Mouse (Mus musculus) monocyte, adult 5-6 weeks (primary cell): ENCODE results near the gene Anxa7. TPM values are rescaled to one million over a fixed set of nuclear protein-coding genes. Genes with fewer than 3 reads are reported as not detected.

Source experiments
- ATAC-seq: fragments of 153-309, 156-312 bp; replicated peaks from 2 replicates; pipeline ENCODE4 v1.8.0; 2017; ENCODE audit warnings: mild to moderate bottlenecking; ENCODE audit not compliant: low TSS enrichment, insufficient number of reproducible peaks, severe bottlenecking, poor library complexity, low FRiP score
- total RNA-seq: library from RNA; stranded (forward); fragments of 200-1000, 200-491, 200-594 nt; gene quantifications from 3 replicates; pipeline ENCODE4 v1.2.3, GENCODE M21; 2017

Gene Anxa7
- total RNA-seq, 1 experiment from 2014 or later = 70.7 TPM

GRCm38 (mm10) chr14:20447209-20447608, 32.7 kb downstream of the Anxa7 start:
- no peak for ATAC-seq

- ATAC-seq = no peak
These were observed 37.7 kb downstream of the Anxa7 start for GRCm38 (mm10) chr14:20442252-20442651.

DNA sequence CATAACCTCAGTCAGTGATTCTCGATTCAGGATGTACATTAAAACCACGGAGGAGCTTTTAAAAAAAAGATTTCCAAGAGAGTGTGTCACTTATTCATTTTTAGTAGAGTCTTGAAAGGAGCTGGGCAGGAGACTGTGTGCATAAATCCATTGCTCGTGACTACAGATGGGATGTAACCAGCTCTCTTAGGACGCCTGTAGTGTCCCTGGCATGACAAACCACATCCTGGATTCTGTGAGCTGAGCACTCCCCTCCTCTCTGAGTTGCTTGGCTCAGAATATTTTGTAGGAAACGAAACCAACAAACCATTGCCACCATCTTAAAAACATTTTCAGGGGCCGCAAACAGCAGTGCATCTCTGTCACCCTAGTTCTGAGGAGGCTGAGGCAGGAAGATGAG, 43.0 kb downstream of the Anxa7 start:
- no peak for ATAC-seq

- no peak for ATAC-seq
These were observed 47.5 kb downstream of the Anxa7 start for GRCm38 (mm10) chr14:20432420-20432819.

GRCm38 (mm10) chr14:20431726-20432125, 48.2 kb downstream of the Anxa7 start:
- no peak for ATAC-seq

DNA sequence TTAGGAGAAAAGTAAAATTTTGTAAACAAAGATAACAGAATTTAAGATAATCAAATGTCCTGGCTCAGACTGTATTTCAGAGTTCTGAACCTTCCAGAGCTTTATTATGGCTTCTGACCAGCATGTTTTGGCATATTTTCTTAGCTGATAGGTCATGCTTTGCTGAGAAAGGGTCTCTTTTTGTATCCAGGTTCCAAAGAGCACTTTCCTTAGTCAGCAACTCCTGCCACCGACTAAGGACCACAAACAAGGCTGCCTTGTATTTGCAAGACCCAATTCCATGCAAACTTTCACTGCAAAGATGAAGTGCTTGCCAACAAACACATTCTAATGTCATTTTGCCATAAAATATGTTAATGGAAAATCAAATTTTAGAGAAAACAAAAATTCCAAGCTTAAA, 50.1 kb downstream of the Anxa7 start:
- no peak for ATAC-seq

GRCm38 (mm10) chr14:20428593-20428992, 51.3 kb downstream of the Anxa7 start:
- ATAC-seq = no peak

DNA sequence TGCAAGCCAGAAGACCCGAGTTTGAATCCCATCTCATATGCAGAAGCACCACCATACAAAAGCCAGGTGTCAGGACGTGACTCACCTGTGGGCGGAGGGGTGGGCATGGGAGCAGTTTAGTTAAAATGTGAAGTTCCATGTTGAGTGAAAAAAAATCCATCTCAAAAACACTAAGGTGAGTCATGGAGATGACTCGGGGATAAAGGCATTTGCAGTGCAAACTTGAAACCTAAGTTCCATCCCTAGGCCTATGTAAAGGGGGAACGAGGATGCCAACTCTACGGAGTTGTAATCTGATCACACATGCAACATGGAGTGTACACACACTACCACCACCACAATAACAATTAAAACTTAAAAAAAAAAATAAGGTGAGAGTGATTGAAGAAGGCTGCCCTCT, 56.9 kb downstream of the Anxa7 start:
- no peak for ATAC-seq

GRCm38 (mm10) chr14:20422257-20422656, 57.7 kb downstream of the Anxa7 start:
- no peak for ATAC-seq

Other genes with a start within 250 kb of the Anxa7 start
- gene Kcnk16, start 210.9 kb downstream of the Anxa7 start, total RNA-seq = not detected in 3 replicates
- gene Nudt13, start 185.4 kb downstream of the Anxa7 start, total RNA-seq = 14.6 to 42.4 TPM (median 23.3 TPM) in 3 replicates
- gene Ecd, start 132.0 kb downstream of the Anxa7 start, total RNA-seq = 30.8 to 39.0 TPM (median 37.4 TPM) in 3 replicates
- 14.5 to 42.0 TPM (median 34.5 TPM) in 3 replicates for gene Fam149b, start 132.0 kb downstream of the Anxa7 start, total RNA-seq
- gene Dnajc9, start 91.2 kb downstream of the Anxa7 start, total RNA-seq = 58.2 to 124 TPM (median 61.8 TPM) in 3 replicates
- gene Mrps16, start 86.5 kb downstream of the Anxa7 start, total RNA-seq = 24.2 to 43.4 TPM (median 27.0 TPM) in 3 replicates
- gene Cfap70, start 27.9 kb downstream of the Anxa7 start, total RNA-seq = not detected in 3 replicates
- gene Mss51, start 16.8 kb upstream of the Anxa7 start, total RNA-seq = 0.43 to 1.9 TPM in 2 of 3 replicates, not detected in the other
- gene Ppp3cb, start 66.4 kb upstream of the Anxa7 start, total RNA-seq = 41.3 to 101 TPM (median 45.1 TPM) in 3 replicates
- 0.57 to 5.1 TPM (median 2.0 TPM) in 3 replicates for gene Usp54, start 160.9 kb upstream of the Anxa7 start, total RNA-seq
- gene Myoz1, start 176.4 kb upstream of the Anxa7 start, total RNA-seq = 1.1 TPM in 1 of 3 replicates, not detected in the others
- gene Synpo2l, start 188.2 kb upstream of the Anxa7 start, total RNA-seq = not detected in 3 replicates
- 156 to 200 TPM (median 191 TPM) in 3 replicates for gene Sec24c, start 194.2 kb upstream of the Anxa7 start, total RNA-seq
- gene Fut11, start 214.8 kb upstream of the Anxa7 start, total RNA-seq = 5.0 to 9.7 TPM (median 8.2 TPM) in 3 replicates
- gene Chchd1, start 222.9 kb upstream of the Anxa7 start, total RNA-seq = 61.2 to 77.6 TPM (median 74.5 TPM) in 3 replicates
- 36.0 to 67.6 TPM (median 60.8 TPM) in 3 replicates for gene Zswim8, start 227.4 kb upstream of the Anxa7 start, total RNA-seq